Mouse (Mus musculus): ENCODE measurements at regions not wholly inside any gene's neighbourhood (a gene's known extent, or its start where the extent isn't known, plus 50 kb on each side); places are given as distances from the start of the nearest gene placed in this dataset. TPM values are rescaled to one million over a fixed set of nuclear protein-coding genes. Genes with fewer than 3 reads are reported as not detected.

Small RNA genes in the stretch of these regions (microRNA-seq; reads per million reads assigned to microRNA genes)
- not detected for gene Gm27760
